Mouse (Mus musculus) myocyte (in vitro differentiated cells): ENCODE measurements around the gene Dlg2.

ENCODE experiments used
- CEBPB ChIP-seq: IDR thresholded peaks from 2 replicates; pipeline ENCODE4 v1.6.1; 2011; ENCODE audit warnings: mild to moderate bottlenecking, moderate library complexity; ENCODE audit not compliant: poor library complexity, insufficient read depth, severe bottlenecking
- E2F4 ChIP-seq: IDR thresholded peaks from one replicate; pipeline ENCODE4 v1.6.1; 2011; ENCODE audit warnings: mild to moderate bottlenecking, control low read depth, moderate library complexity; ENCODE audit not compliant: insufficient read depth
- MAX ChIP-seq: IDR thresholded peaks from one replicate; pipeline ENCODE4 v1.6.1; 2011; ENCODE audit warnings: low read depth, mild to moderate bottlenecking, control low read depth
- MYOD1 ChIP-seq, 3 experiments: IDR thresholded peaks; one replicate each; pipeline ENCODE4 v1.6.1; 2011; ENCODE audit warnings: control low read depth in 2 of 3, low read depth in 2 of 3, mild to moderate bottlenecking in 2 of 3, moderate library complexity in 1 of 3; ENCODE audit not compliant: insufficient read length in 2 of 3, control insufficient read depth in 1 of 3
- MYOG ChIP-seq, 3 experiments: IDR thresholded peaks; one replicate each; pipeline ENCODE4 v1.6.1; 2011; ENCODE audit warnings: control low read depth in 2 of 3, low read depth in 2 of 3, mild to moderate bottlenecking in 2 of 3; ENCODE audit not compliant: insufficient read length in 2 of 3, control insufficient read depth in 1 of 3, insufficient read depth in 1 of 3
- POLR2A ChIP-seq: IDR thresholded peaks from one replicate; pipeline ENCODE4 v1.6.1; 2011; ENCODE audit warnings: low read depth, mild to moderate bottlenecking, control low read depth, moderate library complexity; ENCODE audit not compliant: insufficient read length
- POLR2AphosphoS2 ChIP-seq: IDR thresholded peaks from one replicate; pipeline ENCODE4 v1.6.1; 2011; ENCODE audit warnings: low read depth, control low read depth; ENCODE audit not compliant: insufficient read length
- REST ChIP-seq: IDR thresholded peaks from one replicate; pipeline ENCODE4 v1.6.1; 2011; ENCODE audit warnings: mild to moderate bottlenecking, control low read depth, moderate library complexity; ENCODE audit not compliant: insufficient read depth, insufficient read length
- SRF ChIP-seq: IDR thresholded peaks from one replicate; pipeline ENCODE4 v1.6.1; 2011; ENCODE audit warnings: low read depth; ENCODE audit not compliant: control insufficient read depth, insufficient read length
- TCF12 ChIP-seq: IDR thresholded peaks from one replicate; pipeline ENCODE4 v1.6.1; 2011; ENCODE audit warnings: mild to moderate bottlenecking, control low read depth; ENCODE audit not compliant: poor library complexity, insufficient read depth, severe bottlenecking
- TCF3 ChIP-seq: IDR thresholded peaks from one replicate; pipeline ENCODE4 v1.6.1; 2011; ENCODE audit warnings: low read depth, control low read depth; ENCODE audit not compliant: insufficient read length
- USF1 ChIP-seq: IDR thresholded peaks from one replicate; pipeline ENCODE4 v1.6.1; 2011; ENCODE audit warnings: low read depth, mild to moderate bottlenecking, control low read depth, moderate library complexity

GRCm38 (mm10) chr7:92258148-92258547 is 1781.7 kb downstream of the Dlg2 start:
- TF ChIP-seq TCF12 (no peak), POLR2A (no peak), USF1 (no peak), SRF (no peak), REST (no peak), E2F4 (no peak), MAX (no peak), POLR2AphosphoS2 (no peak), MYOD1 (IDR thresholded peaks at IDR 0.05; ENCODE audit: control insufficient read depth in 1 of 3, insufficient read length in 2 of 3, low read depth in 2 of 3) (no peak), MYOG (IDR thresholded peaks at IDR 0.05; ENCODE audit: control insufficient read depth in 1 of 3, insufficient read depth in 1 of 3, insufficient read length in 2 of 3, low read depth in 2 of 3) (no peak), TCF3 (no peak), CEBPB (no peak)
